Mouse (Mus musculus): ENCODE results near the gene Wdr31.
"Not testable (repeated sequence)": the region's sequence is repeated elsewhere in the genome, so short reads cannot be mapped to it uniquely, and the experiment has no call there.

The Wdr31 gene

DNA sequence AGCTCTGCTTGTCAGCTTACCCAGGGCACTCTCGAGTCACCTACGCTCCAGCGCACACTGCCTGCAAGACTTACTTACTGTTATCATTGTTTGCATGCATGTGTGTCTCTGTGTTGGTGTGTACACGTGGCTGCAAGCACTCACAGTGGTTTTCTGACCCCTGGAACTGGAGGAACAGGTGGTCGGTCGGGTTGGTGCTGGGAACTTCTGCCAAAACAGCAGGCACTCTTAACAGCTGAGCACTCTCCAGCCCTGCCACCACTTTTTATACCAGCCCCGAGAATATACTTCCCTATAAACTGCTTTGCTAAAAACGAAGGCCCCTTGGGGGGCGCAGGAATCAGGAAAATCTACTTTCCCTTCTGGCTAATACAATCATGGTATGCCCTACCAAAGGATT lies 23.5 kb upstream of the Wdr31 start:
- no peak for DNase-seq

- DNase-seq = no peak
These were observed 22.0 kb upstream of the Wdr31 start for GRCm38 (mm10) chr4:62492682-62493081.

DNA sequence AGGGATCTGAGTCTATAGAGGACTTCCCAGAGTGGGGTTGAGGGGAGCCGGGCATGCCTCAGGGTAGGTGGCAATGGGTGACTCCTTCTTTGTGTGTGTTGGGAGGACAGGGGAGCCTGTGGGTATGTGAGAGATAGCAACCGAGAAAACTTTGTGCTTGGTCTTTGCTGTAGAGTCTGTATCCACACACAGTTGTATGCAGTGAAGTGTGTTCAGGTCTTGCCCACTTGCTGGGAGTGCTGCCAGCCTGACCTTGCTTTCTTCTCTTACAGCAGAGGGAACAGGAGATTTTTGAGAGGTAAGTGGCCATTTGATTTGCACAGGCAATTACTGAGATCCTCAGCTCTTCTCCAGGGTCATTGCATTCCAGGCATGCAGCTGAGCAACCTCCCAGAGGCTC lies 17.2 kb upstream of the Wdr31 start:
- no peak for DNase-seq

- no peak for DNase-seq
These were observed 16.5 kb upstream of the Wdr31 start for GRCm38 (mm10) chr4:62487172-62487571.

DNA sequence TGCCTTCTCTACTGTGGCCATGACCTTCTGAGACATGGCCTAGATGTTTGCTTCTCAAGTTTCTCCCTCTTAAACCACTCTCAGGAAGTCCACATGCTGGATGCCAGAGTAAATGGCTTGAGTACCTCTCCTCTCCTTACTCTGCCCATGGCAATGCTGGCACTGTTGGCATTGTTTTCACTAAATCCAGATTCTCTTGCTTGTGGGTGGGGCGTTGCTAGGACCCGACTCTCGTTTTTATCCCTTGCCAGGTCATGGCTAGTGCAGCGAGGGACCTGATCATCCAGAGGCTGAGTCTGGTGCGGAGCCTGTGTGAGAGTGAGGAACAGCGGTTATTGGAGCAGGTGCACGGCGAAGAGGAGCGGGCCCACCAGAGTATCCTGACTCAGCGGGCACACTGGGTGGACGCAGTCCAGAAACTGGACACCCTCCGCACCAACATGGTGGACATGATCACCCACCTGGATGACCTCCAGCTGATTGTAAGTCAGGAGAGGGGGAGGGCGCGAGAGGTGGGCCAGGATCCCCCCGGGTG lies 15.5 kb upstream of the Wdr31 start:
- peak; percentile 34 to 58 for DNase-seq

GRCm38 (mm10) chr4:62485450-62486161 lies 14.9 kb upstream of the Wdr31 start:
- DNase-seq = peak; percentile 55

- DNase-seq = no peak
These were observed 14.2 kb upstream of the Wdr31 start for GRCm38 (mm10) chr4:62484928-62485327.

GRCm38 (mm10) chr4:62480709-62481605 lies 10.3 kb upstream of the Wdr31 start:
- DNase-seq = no peak

DNA sequence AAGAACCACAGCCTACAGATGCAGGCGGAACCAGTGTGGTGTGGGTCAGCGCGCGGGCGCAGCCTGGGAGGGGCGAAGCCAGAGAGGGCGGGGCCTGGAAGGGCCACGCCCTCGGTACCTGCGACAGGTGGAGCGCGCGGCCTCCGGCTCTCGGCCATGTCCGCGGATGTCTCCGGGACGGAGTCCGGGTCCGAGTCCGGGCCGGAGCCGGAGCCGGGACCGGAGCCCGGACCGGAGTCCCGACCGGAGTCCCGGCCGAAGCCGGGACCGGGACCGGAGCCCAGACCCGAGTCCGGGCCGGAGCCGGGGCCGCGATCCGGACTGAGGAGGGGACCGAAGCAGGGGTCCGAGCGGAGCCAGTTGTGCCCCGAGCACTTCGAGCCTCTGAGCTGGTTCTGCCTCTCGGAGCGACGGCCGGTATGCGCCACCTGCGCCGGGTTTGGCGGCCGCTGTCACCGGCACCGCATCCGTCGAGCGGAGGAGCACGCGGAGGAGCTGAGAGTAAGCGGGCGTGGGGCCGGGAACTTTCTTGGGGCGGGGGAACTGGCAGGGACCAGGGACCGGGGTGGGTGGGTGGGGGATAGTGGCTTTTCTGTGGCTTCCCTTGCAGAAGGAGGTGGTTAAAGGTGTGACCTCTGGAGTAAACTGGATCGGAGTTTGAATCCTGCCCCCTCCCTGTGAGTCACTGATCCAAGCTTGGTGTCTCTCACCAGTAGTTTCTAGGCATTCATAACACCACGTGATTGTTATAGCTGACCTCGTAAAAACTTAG lies 9.4 kb upstream of the Wdr31 start, which contains the start of gene Bspry:
Gene Bspry (plus strand): TSS at position 117 of the 772 bp plus-strand sequence.
- peak; percentile 73 to 81 for DNase-seq

GRCm38 (mm10) chr4:62479593-62479936 lies 8.9 kb upstream of the Wdr31 start:
- not testable (repeated sequence) for DNase-seq

GRCm38 (mm10) chr4:62477542-62478244 lies 7.0 kb upstream of the Wdr31 start:
- peak; percentile 32 to 59 for DNase-seq

DNA sequence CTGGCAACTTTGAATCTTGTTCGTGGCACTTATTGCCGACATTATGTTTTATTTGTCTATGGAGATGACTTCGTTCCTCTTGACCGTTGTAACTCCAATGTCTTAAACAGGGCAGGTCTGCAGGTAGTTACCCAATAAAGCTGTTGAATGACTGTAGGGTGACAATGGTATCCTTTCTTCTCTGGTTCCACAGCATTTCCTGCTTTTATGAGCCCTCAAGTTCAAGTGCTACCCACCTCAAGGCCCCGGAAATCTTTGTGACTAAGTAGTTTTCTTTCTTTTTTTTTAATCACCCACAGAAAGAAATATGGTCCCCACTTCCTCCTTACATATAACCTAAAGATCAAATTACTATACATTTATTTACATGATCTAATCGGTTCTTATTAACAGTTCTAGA lies 5.1 kb upstream of the Wdr31 start:
- DNase-seq = no peak

DNA sequence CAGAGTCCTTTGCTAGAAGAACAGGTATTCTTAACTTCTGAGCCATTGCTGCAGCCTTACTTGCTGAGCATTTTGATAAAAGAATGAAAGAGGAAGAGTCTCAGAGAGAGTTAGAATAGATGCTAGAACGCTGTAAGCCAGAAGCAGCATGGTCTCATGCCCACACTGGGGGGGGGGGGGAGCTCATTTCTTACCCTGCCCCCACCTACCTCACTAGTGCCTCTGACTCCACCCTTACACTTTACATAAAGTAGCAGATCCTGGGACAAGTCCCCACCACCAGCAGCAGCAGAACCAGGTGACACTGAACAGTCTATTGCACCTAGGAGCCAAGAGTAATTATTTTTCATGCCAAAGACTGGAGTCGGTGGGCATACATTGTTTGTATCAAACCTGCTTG lies 4.4 kb upstream of the Wdr31 start:
- no peak for DNase-seq

GRCm38 (mm10) chr4:62472071-62472470 lies 1.4 kb upstream of the Wdr31 start:
- no peak for DNase-seq

- DNase-seq = no peak
These were observed 2.5 kb downstream of the Wdr31 start for GRCm38 (mm10) chr4:62468158-62468557.

GRCm38 (mm10) chr4:62463124-62463523 lies 7.6 kb downstream of the Wdr31 start:
- no peak for DNase-seq

GRCm38 (mm10) chr4:62460348-62460747 lies 10.3 kb downstream of the Wdr31 start:
- no peak for DNase-seq

DNA sequence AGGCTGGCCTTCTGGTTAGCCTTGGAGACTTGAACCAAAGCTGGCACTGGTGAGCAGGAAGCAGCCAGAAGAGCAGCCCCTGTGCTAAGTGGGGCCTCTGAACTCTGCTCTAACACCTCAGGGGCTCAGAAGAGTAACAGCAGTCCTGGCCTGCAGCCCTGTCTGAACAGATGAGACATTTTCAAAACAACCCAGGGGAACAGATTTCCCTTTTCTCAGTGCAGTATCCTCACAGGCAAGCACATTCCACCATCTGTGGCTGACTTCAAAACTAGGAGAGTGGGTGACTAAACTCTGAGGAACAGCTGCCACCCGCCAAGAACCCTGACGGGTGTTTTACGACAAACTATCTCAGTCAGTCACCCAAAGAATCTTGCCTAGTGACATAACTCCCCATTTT lies 11.6 kb downstream of the Wdr31 start:
- DNase-seq = peak in 1 of 2 experiments; percentile 49

DNA sequence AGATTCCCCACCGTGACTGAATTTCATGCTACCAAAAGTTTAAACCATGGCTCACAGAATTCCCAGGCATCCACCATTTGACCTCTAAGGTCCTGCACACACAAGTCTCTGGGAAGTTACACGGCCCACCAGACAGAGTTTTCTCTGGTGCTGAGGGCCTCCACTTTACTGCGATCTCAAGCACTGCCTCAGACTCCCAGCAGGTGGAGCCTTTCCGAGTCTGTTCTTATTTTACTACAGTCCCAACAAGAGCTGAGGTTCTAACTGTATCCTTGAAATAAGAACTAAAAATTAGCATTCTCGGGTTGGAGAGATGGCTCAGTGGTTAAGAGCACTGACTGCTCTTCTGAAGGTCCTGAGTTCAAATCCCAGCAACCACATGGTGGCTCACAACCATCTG lies 15.7 kb downstream of the Wdr31 start:
- peak; percentile 39 to 66 for DNase-seq

GRCm38 (mm10) chr4:62440986-62441385 lies 29.7 kb downstream of the Wdr31 start:
- no peak for DNase-seq

DNA sequence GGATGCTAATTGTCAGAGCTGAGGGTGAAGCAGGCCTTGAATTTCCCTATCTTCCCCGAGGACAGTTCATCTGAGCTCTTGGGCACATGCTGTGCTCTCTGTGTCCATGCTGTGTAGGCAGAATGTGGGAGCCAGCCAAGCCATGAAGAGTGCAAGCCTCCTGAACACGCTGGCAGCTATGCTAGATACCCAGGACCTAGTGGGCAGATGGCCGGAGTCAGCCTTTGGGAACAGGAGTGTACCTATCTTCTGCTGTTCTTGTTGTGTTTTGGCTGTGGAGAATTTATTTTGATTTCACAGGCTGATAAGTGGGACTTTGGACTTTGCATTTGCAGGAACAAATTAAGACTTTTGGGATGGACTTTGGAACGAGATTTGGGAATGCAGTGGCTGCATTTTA lies 30.2 kb downstream of the Wdr31 start:
- no peak for DNase-seq

DNA sequence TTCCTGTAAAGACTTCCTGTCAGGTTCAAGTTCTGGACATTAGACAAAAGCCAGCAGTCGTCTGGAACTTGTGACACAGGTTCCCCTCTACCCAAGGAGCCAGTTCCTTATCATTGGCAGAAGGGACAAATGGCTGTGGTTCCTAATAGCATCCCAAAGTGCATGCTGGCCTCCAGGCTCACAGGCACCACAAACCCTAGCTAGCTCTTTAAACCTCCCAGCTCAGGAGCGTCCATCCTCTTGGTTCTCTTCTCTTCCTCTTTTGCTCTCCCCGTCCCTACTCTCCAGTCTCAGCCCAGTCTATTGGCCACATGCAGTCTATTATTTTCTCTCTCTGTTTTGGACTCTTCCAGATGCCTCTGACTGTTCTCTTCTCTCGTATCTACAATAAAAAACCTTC lies 30.9 kb downstream of the Wdr31 start:
- DNase-seq = no peak

Data from lung, postnatal 4 days (tissue).